8 mouse cellular contexts compared by ENCODE assay signal in genomic region chr3:27710648-27711428, GRCm38 (mm10). TPM values are rescaled to one million over a fixed set of nuclear protein-coding genes. Genes with fewer than 3 reads are reported as not detected.
A peak's percentile ranks its signal among the peaks of the same experiment; 100 is the strongest.
DNase-seq lines count a peak whose midpoint lies in the region; ATAC-seq lines count a peak whose summit lies in the region.

Fndc3b (minus strand) TSS chr3:27711307.

- H3K27me3 ChIP-seq in limb, embryonic 10.5 days (ENCODE audit: low read depth, poor library complexity, severe bottlenecking): no peaks in the 10 kb centered on the region
- H3K27me3 ChIP-seq in midbrain, embryonic 12.5 days: peaks cover 3% of the 10 kb centered on the region; the same call in 1 of the 2 replicates

- peak; percentile 97 for DNase-seq in adrenal gland, postnatal 10 days
- peak; percentile 95 for DNase-seq in embryo, embryonic 9.5 days (ENCODE audit: extremely low spot score)
- peak; percentile 99 for DNase-seq in heart, adult 11 months
- DNase-seq in kidney, adult 11 months: peak; percentile 93
- DNase-seq in limb, embryonic 10.5 days (ENCODE audit: low spot score): peak; percentile 94
- DNase-seq in skeletal muscle tissue, adult 2 months (ENCODE audit: low read depth, low spot score): peak; percentile 86

- under 1% methylated on average over 90 of the region's 90 CpGs for WGBS in limb, embryonic 10.5 days
- under 1% methylated on average over 64 of the region's 90 CpGs for WGBS in midbrain, embryonic 12.5 days

- H3K9ac ChIP-seq in midbrain, embryonic 12.5 days (replicated peaks): peak within 1 kb of the TSS; percentile 81

- peak within 1 kb of the TSS; percentile 91 for H3K4me3 ChIP-seq in limb, embryonic 10.5 days
- peak within 1 kb of the TSS; percentile 91 for H3K4me3 ChIP-seq in midbrain, embryonic 12.5 days

- H3K9me3 ChIP-seq in limb, embryonic 10.5 days (replicated peaks): no peaks in the 10 kb centered on the region
- no peaks in the 10 kb centered on the region for H3K9me3 ChIP-seq in midbrain, embryonic 12.5 days

- H3K4me2 ChIP-seq in midbrain, embryonic 12.5 days (replicated peaks): peak within 1 kb of the TSS; percentile 76

- no peaks in the 10 kb centered on the region for H3K36me3 ChIP-seq in limb, embryonic 10.5 days
- no peaks in the 10 kb centered on the region for H3K36me3 ChIP-seq in midbrain, embryonic 12.5 days

- peak within 1 kb of the TSS; percentile 96 for H3K27ac ChIP-seq in limb, embryonic 10.5 days
- H3K27ac ChIP-seq in midbrain, embryonic 12.5 days (replicated peaks): peak within 1 kb of the TSS; percentile 95

- peak; percentile 94 for ATAC-seq in midbrain, embryonic 12.5 days (ENCODE audit: low FRiP score, low read depth)
- ATAC-seq in erythroid progenitor cell, adult 5-6 weeks (replicated peaks; ENCODE audit: low FRiP score, poor library complexity, severe bottlenecking): no peak

- peaks cover 18% of the 10 kb centered on the region for H3K4me1 ChIP-seq in limb, embryonic 10.5 days
- H3K4me1 ChIP-seq in midbrain, embryonic 12.5 days: peaks cover 15% of the 10 kb centered on the region

RNA-seq across cellular contexts. Expression of gene Fndc3b, which starts in this region (rescaled TPM):
- total RNA-seq in adrenal gland, postnatal 10 days (2021): 10 to 100 TPM; 80.0 to 81.2 TPM
- 8.5 and 9.7 TPM in 2 replicates for polyA plus RNA-seq in limb, embryonic 10.5 days (2016; fragmentation: Nextera tagmentation; extraction: Ambion mirVana)
- polyA plus RNA-seq in midbrain, embryonic 12.5 days (2016; fragmentation: Nextera tagmentation; extraction: Ambion mirVana): 14.2 and 14.6 TPM in 2 replicates
- total RNA-seq in erythroid progenitor cell, adult 5-6 weeks (2015; ENCODE audit: low replicate concordance): 1.3 and 1.4 TPM in 2 replicates
- 1.3 and 1.8 TPM in 2 replicates for total RNA-seq in erythroid progenitor cell, adult 5-6 weeks (2017; ENCODE audit: low replicate concordance)

Comparison
In these comparisons a context has a peak if more than half of its experiments do, and no peak if none do; other contexts are left out.
1. RNA of gene Fndc3b (total RNA-seq): 80.0 to 81.2 TPM in adrenal gland, postnatal 10 days; 1.3 to 1.8 TPM in erythroid progenitor cell, adult 5-6 weeks; every median in the first group is over 10 times any median in the second.
2. Peak in every context shown above with its lines, with median percentiles within 50 percentile points of each other: DNase-seq.